Mouse (Mus musculus) T-helper 1 cell (primary cell): Measurements from ENCODE around the gene Six1.
"Not testable (repeated sequence)": the region's sequence is repeated elsewhere in the genome, so short reads cannot be mapped to it uniquely, and the experiment has no call there.

Experiments used
- in situ Hi-C: fragments of 300-600 bp; cut with MboI, MseI; formaldehyde crosslinking; loops from one replicate; pipeline ENCODE4 v1.15.1; 2025; ENCODE audit warnings: high pct_unique_total_duplicates

The Six1 gene

DNA sequence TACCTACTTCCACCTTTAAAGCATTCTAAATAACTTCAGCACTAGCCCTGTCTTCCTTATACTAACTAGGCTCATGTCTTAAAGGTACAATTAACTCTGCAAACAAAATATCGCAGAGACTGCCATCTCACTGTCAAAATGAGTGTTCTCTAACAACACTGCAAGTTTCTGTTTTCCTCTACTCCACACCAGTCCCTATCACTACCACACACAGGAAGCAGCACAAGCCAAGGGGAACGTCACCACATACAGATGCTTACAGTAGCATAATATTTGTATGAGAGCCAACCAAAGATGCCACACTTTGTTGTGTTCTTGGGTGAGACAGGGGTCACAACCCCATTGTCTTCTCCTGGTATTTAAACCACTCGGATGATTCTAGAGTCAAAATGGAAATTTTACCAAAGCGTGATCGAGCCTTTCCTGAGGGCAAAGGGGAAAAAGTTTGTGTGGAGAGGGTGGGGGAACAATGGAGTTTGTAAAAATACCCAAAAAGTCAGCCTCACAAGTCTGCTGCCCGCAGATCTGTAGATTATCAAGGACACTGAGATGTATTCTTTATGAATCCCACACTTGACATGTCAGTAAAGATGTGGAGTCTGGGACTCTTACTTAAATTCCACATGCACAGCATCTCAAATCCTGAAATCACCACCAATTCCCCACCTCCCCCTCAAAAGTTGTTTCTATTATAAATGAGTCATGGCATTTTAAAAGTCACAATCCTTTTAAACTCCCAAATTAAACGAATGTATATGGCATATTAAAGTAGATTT lies 16.1 kb downstream of the Six1 start:
- in situ Hi-C loops = loop anchor here (25.0 kb wide), 1 partner anchor 750 kb away; no protein-coding TSS in a partner anchor

DNA sequence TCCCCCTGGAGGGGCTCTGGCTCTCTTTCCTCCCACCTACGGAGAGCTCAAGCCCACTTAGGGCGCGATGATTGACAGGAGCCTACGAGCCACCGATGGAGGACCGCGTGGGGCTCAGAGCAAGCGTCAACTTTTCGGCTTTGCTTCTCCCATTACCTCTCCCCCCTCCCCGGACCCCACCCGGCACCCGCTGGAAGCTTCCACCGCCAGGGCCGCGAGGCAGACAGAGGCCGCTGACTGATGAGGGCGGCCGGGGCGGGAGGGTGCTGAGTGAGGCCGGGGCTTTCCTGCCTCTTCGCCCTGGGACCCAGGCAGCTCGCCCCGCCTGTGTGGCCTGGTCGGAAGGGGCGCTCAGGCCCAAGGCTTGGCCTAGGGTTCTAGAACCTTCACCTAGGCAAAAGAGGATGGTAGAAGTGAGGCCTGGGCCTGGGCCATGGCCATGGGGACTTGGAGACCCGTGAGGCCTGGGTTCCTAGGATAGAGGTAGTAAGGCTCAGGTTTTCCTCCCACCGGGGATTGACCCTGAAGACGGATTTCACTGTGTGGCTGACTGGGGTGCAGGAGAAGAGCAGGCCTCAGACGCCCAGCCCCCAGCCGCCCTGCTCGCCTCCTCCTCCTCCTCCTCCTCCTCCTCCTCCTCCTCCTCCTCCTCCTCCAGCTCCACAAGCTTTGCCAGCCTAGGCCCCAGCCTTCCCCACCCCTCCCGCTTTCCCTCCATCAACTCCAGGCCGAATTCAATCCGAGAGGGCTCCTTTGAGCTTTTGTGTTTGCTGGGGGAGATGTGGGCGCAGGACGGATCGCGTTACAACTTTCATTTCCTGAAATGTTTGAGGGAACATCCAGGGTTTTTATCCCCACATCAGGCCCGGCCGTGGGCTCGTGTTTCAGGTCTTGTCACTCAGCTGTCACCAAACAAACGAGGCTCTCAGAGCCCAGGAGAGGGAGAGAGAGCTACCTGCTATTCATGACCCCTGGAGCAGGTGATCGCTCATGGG lies 18.5 kb downstream of the Six1 start:
- in situ Hi-C loops = loop anchor here (25.0 kb wide), 1 partner anchor 752 kb away; no protein-coding TSS in a partner anchor

DNA sequence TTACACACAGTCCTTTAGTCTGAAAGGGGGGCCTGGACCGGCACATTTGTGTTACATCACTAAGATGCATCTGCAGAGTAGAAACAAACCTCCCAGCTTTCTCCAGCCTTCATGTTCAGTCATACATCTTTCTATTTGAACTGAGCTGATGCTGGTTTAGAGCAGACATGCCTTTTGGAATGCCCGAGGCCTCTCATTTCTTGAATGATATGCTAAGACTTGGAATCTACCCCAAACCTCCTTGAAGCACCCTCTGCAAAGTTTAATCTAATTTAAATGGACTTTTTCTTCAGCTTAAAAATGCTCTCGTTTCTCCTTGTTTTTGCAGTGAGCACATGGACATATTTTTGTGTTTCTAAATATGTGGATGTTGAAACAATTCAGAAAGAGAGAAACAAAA lies 21.0 kb downstream of the Six1 start:
- in situ Hi-C loops = loop anchor here (25.0 kb wide), 1 partner anchor 755 kb away; no protein-coding TSS in a partner anchor

DNA sequence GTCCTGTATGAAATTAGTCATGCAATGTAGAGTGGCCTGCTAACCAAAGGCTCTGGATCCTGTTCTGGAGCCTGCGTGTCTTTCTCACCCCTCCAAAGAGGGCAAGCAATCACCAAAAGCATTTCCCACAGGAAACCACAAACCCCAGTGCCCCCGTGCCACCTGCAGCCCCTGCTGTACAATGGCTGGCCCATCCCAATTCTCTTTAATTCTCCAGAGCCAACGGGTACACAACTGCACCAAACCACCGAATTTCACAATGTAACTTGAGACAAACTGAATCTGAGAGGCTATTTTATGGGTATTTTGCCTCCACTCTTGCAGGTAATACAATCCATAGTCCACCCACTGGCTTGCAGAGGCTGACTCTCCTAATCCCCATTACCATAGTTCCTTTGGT lies 22.4 kb downstream of the Six1 start:
- in situ Hi-C loops = loop anchor here (25.0 kb wide), 1 partner anchor 756 kb away; no protein-coding TSS in a partner anchor

DNA sequence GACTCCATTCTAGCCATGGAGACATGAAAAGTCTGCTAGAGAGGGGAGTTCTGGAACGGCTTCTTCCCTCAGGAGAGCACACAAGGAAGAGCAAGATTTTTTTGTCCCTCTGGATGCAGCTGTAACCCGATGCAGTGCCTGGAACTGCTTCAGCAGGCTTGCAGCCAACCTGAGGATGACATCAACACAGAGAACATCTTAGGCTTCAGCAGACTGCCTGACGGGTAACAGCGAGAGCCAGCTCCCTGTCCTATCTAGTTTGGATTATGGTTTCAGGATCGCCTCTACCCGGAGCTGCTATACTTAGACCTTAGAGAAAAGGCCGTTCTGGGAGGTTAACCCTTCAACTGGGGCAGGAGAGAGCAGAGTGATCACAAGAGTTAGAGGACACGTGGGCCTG lies 28.2 kb downstream of the Six1 start:
- in situ Hi-C loops = loop anchor here (25.0 kb wide), 1 partner anchor 762 kb away; no protein-coding TSS in a partner anchor

DNA sequence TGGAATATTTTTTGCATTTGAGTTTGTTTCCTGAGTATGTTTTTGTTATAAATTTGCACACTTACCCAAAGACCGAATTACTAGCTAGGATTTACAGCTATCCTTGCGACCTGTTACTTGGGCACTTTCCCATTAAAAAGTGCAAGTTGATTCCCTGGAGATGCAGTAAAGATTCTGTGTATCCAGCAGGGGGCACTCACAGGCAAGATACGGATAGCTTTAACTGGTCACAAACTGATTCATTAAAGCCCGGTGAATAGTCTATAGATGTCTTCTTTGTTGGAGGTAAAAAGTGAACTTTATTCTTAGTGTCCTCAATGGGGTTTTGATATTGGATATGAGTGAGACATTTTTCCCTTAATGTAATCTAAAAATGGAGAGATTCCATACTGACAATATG lies 32.7 kb downstream of the Six1 start:
- in situ Hi-C loops = loop anchor here (5.0 kb wide), 1 partner anchor 431 kb away; no protein-coding TSS in a partner anchor

DNA sequence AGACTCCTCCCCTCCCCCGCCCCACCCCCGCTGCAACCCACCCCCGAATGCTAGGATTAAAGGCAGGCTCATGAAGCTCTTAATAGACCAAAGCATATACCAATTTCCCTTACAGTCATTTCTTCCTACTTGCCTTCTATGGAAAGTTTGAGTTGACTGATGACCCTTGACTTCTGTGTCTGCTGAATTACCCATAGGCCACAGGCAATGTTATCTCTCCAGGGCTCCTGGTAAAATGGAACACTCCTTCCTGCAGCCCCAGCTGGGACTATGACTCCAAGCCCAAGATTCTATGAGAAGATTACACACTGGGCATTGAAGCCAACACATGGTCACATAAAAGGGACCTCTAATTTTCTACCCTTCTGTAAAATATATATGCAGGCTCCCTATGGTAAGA lies 33.3 kb downstream of the Six1 start:
- in situ Hi-C loops = loop anchor here (5.0 kb wide), 1 partner anchor 432 kb away; no protein-coding TSS in a partner anchor

DNA sequence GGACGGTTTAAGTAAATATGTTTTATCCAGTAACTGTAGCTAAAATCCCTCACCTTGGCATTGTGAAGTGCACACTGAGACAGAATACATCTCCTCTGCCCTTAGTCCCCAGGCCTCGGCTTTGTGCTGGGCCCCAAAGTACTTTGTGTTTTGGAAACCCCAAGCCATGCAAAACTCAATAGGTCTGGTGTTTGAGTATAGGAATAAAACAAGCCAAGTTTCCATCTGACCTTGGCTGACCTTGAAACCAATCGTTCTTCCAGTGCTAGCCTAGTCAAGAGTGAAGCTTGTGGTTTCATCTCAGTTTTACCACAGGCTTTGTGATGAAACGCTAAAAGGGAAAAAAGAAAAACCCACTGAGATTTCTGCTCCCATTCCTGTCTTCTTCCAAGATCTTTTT lies 34.8 kb downstream of the Six1 start:
- in situ Hi-C loops = no loop called here

DNA sequence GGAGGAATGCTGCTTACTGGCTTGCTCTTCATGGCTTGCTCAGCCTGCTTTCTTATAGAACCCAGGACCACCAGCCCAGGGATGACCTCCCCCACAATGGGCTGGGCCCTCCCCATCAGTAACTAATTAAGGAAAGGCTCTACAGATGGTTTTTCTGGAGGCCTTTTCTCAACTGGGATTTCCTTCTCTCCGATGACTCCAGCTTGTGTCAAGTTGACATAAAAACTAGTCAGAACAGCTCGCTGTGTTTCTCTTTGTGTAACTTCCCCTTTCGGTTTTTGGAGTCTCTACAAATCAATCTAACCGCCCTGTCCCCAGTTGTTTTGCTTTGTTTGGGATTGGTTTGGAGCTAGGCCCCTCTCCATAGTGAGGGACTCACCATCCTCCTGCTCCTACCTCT lies 37.5 kb downstream of the Six1 start:
- in situ Hi-C loops = no loop called here

DNA sequence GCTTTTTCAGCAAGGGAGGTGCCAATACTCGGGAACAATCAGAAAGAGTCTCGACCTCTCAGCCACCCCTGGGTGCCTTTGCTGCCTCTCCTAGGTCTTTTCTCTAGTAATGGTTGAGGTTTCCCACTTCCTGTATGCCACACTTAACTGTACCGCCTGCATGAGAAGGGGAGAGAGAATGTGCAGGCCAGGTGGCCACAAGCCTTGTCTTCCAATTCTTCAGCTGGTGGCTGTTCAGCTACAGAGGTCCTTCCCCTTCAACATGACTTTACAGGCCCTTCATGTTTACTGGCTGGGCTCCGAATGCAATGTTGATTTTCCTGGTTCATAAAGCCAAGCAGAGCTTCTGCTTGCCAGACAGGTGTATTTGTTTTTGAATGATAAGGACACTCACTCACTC lies 39.4 kb downstream of the Six1 start:
- in situ Hi-C loops = loop anchor here (5.0 kb wide), 1 partner anchor 503 kb away; no protein-coding TSS in a partner anchor

DNA sequence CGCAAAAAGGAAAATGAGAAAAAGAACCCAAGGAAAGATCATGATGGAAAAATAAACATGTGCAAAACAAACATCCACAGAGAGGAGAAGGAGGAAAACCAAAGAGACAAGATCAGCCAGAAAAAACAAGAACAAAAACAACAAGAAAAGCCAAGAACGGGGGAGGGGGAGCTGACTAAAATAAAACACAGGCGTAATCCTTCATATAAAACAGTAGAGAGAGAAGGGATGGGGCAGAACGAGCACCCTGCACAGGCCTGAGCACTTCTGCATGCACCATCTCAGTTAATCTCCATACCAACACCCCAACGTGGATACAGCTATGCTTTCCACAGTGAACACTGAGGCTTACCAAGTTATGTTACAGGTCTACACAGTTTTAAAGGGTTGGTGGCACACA lies 40.9 kb downstream of the Six1 start:
- in situ Hi-C loops = loop anchor here (5.0 kb wide), 1 partner anchor 504 kb away; no protein-coding TSS in a partner anchor

DNA sequence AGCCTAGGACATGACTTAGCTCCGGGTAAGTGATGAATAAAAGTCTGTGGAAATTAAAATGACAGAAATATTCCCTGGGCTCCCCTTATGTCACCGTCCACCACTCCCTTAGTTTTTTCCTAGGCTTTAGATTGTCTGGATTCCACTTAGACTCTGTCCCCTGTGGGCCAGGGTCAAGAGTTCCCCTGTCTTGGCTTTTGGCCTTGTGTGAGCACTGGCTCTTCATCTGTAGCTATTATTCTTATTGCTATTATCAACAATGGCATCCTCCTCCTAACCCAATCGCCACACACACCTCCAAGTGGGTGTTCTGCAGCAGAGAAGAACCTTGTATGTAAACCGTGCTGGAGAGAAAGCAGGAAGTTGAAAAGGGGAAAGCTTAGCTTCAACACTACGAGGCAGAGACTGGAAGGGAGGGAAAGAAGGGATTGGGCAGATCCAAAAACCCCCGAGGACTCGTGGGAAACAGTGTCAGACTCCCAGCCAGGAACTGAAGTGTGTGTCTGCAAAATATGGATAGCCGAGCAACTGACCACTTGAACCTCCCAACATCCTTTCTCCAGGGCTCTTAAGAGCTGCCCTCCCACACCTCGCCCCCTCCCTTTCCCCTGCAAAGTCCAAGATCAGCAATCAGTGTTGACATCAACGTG lies 41.4 kb downstream of the Six1 start:
- in situ Hi-C loops = loop anchor here (5.0 kb wide), 1 partner anchor 505 kb away; no protein-coding TSS in a partner anchor

DNA sequence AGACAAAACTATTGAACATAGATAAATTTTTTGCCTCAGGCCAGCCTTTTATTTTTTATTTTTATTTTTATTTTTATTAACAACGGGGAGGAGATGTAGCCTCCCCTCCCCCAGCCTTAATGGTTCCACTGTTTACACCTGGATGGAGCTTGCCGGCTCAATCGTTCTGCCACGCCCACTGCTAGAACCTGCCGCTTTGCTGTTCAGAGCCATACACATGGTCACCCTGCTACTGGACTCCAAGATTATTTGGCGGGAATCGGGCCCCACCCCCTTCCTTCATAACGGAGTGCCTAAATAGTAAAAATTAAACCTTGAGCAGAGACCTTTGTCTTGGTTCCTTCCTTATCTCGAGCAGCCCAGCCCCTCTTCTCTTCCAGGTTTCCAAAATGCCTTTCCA lies 50.8 kb downstream of the Six1 start:
- in situ Hi-C loops = not testable (repeated sequence)

DNA sequence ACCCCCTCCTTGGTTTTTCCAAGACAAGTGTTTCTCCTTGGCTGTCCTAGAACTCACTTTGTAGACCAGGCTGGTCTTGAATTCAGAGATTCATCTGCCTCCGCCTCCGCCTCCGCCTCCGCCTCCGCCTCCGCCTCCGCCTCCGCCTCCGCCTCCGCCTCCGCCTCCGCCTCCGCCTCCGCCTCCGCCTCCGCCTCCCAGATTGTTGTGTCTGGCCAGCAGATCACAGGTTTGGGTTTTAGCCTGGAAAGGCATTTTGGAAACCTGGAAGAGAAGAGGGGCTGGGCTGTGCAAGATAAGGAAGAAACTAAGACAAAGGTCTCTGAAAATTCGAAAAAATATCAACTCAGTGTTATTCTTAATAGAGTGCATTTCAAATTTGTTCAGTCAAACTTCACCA lies 51.4 kb downstream of the Six1 start:
- in situ Hi-C loops = not testable (repeated sequence)

DNA sequence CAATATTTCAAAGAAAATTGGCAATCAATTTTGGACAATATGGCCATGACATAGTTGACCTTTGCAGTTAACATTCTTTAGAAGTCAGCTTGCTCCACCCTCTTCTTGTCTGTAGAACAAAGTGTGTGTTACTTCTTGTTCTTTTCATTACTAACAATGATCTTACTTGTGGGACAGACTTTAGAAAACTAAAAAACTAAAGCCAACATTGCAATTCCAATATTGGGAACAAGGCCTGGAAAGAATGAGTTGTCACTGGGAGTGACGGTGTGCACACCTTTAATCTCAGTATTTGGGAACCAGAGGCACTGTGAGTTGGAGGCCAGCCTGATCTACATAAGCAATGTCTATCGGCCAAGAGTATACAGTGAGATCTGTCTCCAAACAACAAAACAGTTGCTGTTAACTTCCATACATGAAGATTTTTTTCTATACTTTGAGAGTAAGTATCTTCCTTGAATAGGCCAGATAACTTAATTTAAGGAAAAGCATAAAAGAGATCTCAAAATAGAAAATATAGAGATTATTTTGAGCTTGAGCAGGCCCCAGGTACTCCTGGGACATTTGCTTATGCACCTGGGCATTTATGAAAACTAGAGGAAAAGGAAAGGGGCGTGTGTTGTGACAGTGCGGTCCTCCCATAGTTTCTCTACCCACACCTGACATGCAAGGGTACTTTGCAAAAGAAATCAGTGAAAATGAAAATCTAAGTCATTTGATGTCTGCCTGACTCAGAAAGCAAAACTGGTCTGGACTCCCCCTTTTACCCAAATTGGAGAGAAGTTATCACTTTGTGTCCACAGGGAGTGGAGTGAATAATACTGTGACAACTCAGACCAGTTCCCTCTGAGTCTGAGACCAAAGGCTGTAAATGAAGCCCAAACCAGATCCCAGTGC lies 55.3 kb downstream of the Six1 start:
- in situ Hi-C loops = no loop called here

DNA sequence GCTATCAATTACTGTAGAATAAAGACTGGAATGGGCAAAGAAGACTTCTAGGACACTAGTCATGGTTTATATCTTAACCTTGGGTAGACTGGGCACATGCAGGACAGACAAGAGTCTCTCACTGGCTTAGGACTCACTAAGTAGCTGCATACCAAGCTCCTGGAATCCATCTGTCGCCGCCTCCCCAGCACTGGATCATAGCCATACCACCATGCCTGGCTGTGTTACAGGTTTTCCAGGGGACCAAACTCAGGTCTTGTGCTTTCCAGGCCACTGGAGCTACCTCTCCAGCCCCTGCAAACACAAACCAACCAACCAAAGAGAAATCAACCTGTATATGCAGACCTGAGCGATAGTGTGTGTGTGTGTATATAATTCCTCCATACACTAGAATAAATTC lies 57.0 kb downstream of the Six1 start:
- in situ Hi-C loops = no loop called here
